Mouse (Mus musculus) myocyte (in vitro differentiated cells): ENCODE data around the gene Gfy.

Experiments
- CEBPB ChIP-seq: IDR thresholded peaks from 2 replicates; pipeline ENCODE4 v1.6.1; 2011; ENCODE audit warnings: mild to moderate bottlenecking, moderate library complexity; ENCODE audit not compliant: poor library complexity, insufficient read depth, severe bottlenecking
- MAX ChIP-seq: IDR thresholded peaks from one replicate; pipeline ENCODE4 v1.6.1; 2011; ENCODE audit warnings: low read depth, mild to moderate bottlenecking, control low read depth
- MYOG ChIP-seq, 3 experiments: IDR thresholded peaks; one replicate each; pipeline ENCODE4 v1.6.1; 2011; ENCODE audit warnings: control low read depth in 2 of 3, low read depth in 2 of 3, mild to moderate bottlenecking in 2 of 3; ENCODE audit not compliant: insufficient read length in 2 of 3, control insufficient read depth in 1 of 3, insufficient read depth in 1 of 3
- POLR2A ChIP-seq: IDR thresholded peaks from one replicate; pipeline ENCODE4 v1.6.1; 2011; ENCODE audit warnings: low read depth, mild to moderate bottlenecking, control low read depth, moderate library complexity; ENCODE audit not compliant: insufficient read length
- POLR2AphosphoS2 ChIP-seq: IDR thresholded peaks from one replicate; pipeline ENCODE4 v1.6.1; 2011; ENCODE audit warnings: low read depth, control low read depth; ENCODE audit not compliant: insufficient read length
- TCF12 ChIP-seq: IDR thresholded peaks from one replicate; pipeline ENCODE4 v1.6.1; 2011; ENCODE audit warnings: mild to moderate bottlenecking, control low read depth; ENCODE audit not compliant: poor library complexity, insufficient read depth, severe bottlenecking
- TCF3 ChIP-seq: IDR thresholded peaks from one replicate; pipeline ENCODE4 v1.6.1; 2011; ENCODE audit warnings: low read depth, control low read depth; ENCODE audit not compliant: insufficient read length
- USF1 ChIP-seq: IDR thresholded peaks from one replicate; pipeline ENCODE4 v1.6.1; 2011; ENCODE audit warnings: low read depth, mild to moderate bottlenecking, control low read depth, moderate library complexity

DNA sequence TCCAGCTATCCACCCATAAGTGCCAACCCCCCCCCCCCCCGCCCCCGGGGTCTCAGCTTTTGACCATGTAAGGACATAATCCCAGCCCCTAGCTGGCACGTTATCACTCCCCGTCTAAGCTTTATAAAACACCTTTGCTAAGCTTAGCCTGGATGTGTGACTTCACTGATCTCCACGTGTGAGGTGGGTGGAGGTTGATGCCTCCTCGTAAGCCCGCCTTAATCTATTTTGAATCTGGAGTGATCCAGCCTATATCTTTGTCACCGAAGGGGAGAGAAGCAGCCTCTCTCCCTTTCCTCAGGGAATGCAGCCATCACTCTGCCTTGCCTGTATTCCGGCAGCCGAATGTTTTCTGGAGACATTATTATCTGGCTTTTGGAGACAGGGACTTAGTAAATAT is 23.3 kb upstream of the Gfy start:
- TF ChIP-seq MAX, result no peak
- TF ChIP-seq POLR2A, result no peak
- TF ChIP-seq TCF12, result no peak
- no peak for TF ChIP-seq POLR2AphosphoS2
- no peak for TF ChIP-seq CEBPB
- TF ChIP-seq TCF3, result no peak
- no peak for TF ChIP-seq MYOG (IDR thresholded peaks at IDR 0.05; ENCODE audit: control insufficient read depth in 1 of 3, insufficient read depth in 1 of 3, insufficient read length in 2 of 3, low read depth in 2 of 3)
- no peak for TF ChIP-seq USF1
